Mouse (Mus musculus) G1E (cell line): ENCODE results near the gene Wwc2. TPM values are rescaled to one million over a fixed set of nuclear protein-coding genes. Genes with fewer than 3 reads are reported as not detected.
A peak's percentile ranks its signal among the peaks of the same experiment; 100 is the strongest.

Source experiments
- ATAC-seq: 2 replicates; pipeline ENCODE4 v1.8.0; 2016; ENCODE audit warnings: mild to moderate bottlenecking; ENCODE audit not compliant: insufficient number of reproducible peaks, poor library complexity, low FRiP score, severe bottlenecking; ENCODE audit errors: extremely low read depth
- DNase-seq: peaks from one replicate; pipeline ENCODE4 v3.0.0; 2012; ENCODE audit warnings: low spot score
- H3K27me3 ChIP-seq: 2 replicates; pipeline ENCODE4 v1.6.1; 2012; ENCODE audit warnings: mild to moderate bottlenecking, low read length, inconsistent platforms; ENCODE audit not compliant: insufficient read depth
- H3K36me3 ChIP-seq: replicated peaks from 2 replicates; pipeline ENCODE3; 2012; ENCODE audit warnings: mild to moderate bottlenecking, inconsistent platforms
- H3K4me1 ChIP-seq: 2 replicates; pipeline ENCODE4 v1.6.1; 2012; ENCODE audit warnings: low read depth, low read length, inconsistent platforms, mixed read lengths; ENCODE audit not compliant: insufficient read depth
- H3K4me3 ChIP-seq: 2 replicates; pipeline ENCODE4 v1.5.1; 2012; ENCODE audit warnings: low read depth, mild to moderate bottlenecking, inconsistent platforms, low read length, moderate library complexity, mixed read lengths
- H3K9me3 ChIP-seq: replicated peaks from 2 replicates; pipeline ENCODE4 v1.6.1; 2012; ENCODE audit warnings: inconsistent platforms
- CTCF ChIP-seq: IDR thresholded peaks from 2 replicates; pipeline ENCODE4 v1.5.1; 2012; ENCODE audit warnings: low read depth, low read length, inconsistent platforms, mixed read lengths
- GATA1 ChIP-seq: IDR thresholded peaks from 2 replicates; pipeline ENCODE4 v1.6.1; 2012; ENCODE audit warnings: borderline replicate concordance, low read length, inconsistent platforms, mixed read lengths
- GATA2 ChIP-seq: IDR thresholded peaks from 2 replicates; pipeline ENCODE4 v1.6.1; 2012; ENCODE audit warnings: low read depth, low read length, inconsistent platforms, borderline replicate concordance
- POLR2AphosphoS5 ChIP-seq: IDR thresholded peaks from 2 replicates; pipeline ENCODE4 v1.6.1; 2012; ENCODE audit warnings: low read depth, low read length, inconsistent platforms; ENCODE audit not compliant: insufficient replicate concordance
- TAL1 ChIP-seq: conservative IDR thresholded peaks from 2 replicates; pipeline ENCODE4 v1.6.1; 2012; ENCODE audit warnings: low read depth, low read length, inconsistent platforms, mixed read lengths
- polyA plus RNA-seq: library from polyadenylated mRNA; stranded (reverse); fragments of >175 nt; gene quantifications from 2 replicates; pipeline ENCODE4 v1.2.3, GENCODE M21; 2012
- total RNA-seq, 2 experiments: library from RNA; stranded (forward) in 1 of 2; stranded (reverse) in 1 of 2; fragments of 200-1000 nt in 1 of 2; fragments of >200 nt in 1 of 2; fragmentation: Nextera tagmentation in 1 of 2; gene quantifications; 2 replicates each; pipeline ENCODE4 v1.2.3; 2014 to 2017

Wwc2 gene
- total and polyA plus RNA-seq, 3 experiments, result 4.0 to 8.1 (median 7.4) TPM

GRCm38 (mm10) chr8:47922816-47923215, 67.9 kb downstream of the Wwc2 start:
- DNase-seq (no peak), ATAC-seq (no peak)
- no peak overlapping the region for H3K4me3 ChIP-seq
- H3K9me3 ChIP-seq, result no peaks in the 10 kb centered on the region
- H3K27me3 ChIP-seq, result no peaks in the 10 kb centered on the region
- peaks cover 4% of the 10 kb centered on the region for H3K36me3 ChIP-seq
- H3K4me1 ChIP-seq, result peaks cover 2% of the 10 kb centered on the region
- TF ChIP-seq TAL1 (no peak), POLR2AphosphoS5 (no peak), GATA1 (no peak), GATA2 (no peak)

DNA sequence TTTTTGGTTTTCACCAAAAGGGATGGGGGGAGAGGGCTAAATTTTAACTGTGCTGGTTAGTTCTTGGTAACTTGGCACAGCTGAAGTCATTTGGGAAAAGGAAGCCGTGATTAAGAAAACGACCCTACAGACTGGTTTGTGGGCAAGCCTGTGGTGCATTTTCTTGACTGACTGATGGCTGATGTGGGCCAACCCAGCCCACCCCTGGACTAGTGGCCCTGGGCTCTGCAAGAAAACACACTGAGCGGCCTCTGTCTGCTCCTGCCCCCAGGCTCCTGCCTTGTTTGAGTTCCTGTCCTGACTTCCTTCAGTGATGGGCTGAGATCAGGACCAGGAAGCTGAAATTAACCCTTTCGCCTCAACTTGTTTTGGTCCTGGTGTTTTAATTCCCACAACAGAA, 68.7 kb downstream of the Wwc2 start:
- DNase-seq, result no peak
- TF ChIP-seq CTCF (no peak), POLR2AphosphoS5 (no peak), GATA1 (no peak), TAL1 (no peak), GATA2 (no peak)
- Histone ChIP-seq H3K4me3 (no peak overlapping the region), H3K4me1 (peaks cover 10% of the 10 kb centered on the region), H3K9me3 (no peaks in the 10 kb centered on the region), H3K27me3 (no peaks in the 10 kb centered on the region), H3K36me3 (peaks cover 8% of the 10 kb centered on the region)
- no peak for ATAC-seq

- peaks cover 12% of the 10 kb centered on the region for H3K4me1 ChIP-seq
- TF ChIP-seq POLR2AphosphoS5 (no peak), CTCF (no peak), GATA2 (no peak), TAL1 (no peak), GATA1 (no peak)
- H3K4me3 ChIP-seq, result no peak overlapping the region
- ATAC-seq (no peak), DNase-seq (no peak)
- H3K9me3 ChIP-seq, result no peaks in the 10 kb centered on the region
- no peaks in the 10 kb centered on the region for H3K27me3 ChIP-seq
- peaks cover 14% of the 10 kb centered on the region for H3K36me3 ChIP-seq
These were observed 70.1 kb downstream of the Wwc2 start for GRCm38 (mm10) chr8:47920575-47921144.

DNA sequence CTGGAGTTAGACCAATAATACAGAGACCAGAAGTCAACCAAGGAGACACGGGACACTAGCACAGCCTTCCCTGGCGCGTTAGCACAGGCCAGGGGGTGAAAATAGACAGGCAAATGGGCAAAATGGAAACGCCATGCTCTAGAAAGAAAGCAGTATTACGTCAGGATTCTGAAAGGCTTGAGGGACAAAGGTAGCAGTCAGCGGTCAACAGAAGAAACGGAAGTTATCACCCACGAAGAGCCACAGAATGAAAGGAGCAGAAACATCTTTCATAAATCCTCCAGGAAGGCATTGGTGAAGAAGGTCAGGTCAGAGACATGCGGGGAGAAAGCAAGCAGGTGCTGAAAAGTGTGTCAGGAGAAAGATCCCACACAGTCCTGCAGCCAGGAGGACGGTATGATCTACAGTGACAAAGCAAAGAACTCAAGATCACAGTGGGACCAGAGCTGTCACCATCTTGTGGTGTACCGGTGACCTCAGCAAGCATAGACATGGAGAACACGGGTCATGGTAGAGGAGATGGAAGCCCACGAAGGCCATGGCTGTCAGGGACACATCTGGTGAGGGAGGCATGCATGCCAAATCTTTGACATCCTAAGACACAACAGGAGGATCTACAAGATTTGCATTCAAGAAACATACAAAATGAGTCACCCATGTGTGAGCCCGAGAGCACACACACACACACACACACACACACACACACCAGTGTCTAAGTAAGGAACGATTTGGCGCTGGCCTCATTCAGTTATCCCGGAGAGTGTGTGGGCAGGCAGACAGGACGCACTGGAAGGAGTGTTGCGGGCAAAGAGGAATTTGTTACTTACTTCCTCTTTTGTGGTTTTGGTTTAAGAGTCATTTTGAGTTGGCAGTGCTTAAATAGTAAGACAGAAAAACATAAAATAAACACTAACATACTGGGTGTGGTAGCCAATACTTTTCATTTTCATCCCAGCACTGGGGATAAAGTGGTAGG, 73.4 kb downstream of the Wwc2 start:
- Histone ChIP-seq H3K9me3 (no peaks in the 10 kb centered on the region), H3K27me3 (no peaks in the 10 kb centered on the region), H3K36me3 (peaks cover 27% of the 10 kb centered on the region), H3K4me3 (no peak overlapping the region), H3K4me1 (peaks cover 12% of the 10 kb centered on the region)
- peak; percentile 23 for DNase-seq
- TF ChIP-seq GATA1 (no peak), TAL1 (no peak), CTCF (no peak), POLR2AphosphoS5 (no peak), GATA2 (no peak)
- ATAC-seq, result peak; percentile 76

- Histone ChIP-seq H3K36me3 (peaks cover 27% of the 10 kb centered on the region), H3K27me3 (no peaks in the 10 kb centered on the region), H3K4me3 (no peak overlapping the region), H3K9me3 (no peaks in the 10 kb centered on the region), H3K4me1 (peaks cover 12% of the 10 kb centered on the region)
- TF ChIP-seq GATA2 (no peak), CTCF (no peak), GATA1 (no peak), TAL1 (no peak), POLR2AphosphoS5 (no peak)
- ATAC-seq (no peak), DNase-seq (no peak)
These were observed 75.2 kb downstream of the Wwc2 start for GRCm38 (mm10) chr8:47915521-47915920.

- Histone ChIP-seq H3K4me3 (no peak overlapping the region), H3K4me1 (peaks cover 12% of the 10 kb centered on the region), H3K27me3 (no peaks in the 10 kb centered on the region), H3K36me3 (peaks cover 24% of the 10 kb centered on the region), H3K9me3 (no peaks in the 10 kb centered on the region)
- ATAC-seq (no peak), DNase-seq (no peak)
- TF ChIP-seq CTCF (no peak), GATA1 (no peak), GATA2 (no peak), TAL1 (no peak), POLR2AphosphoS5 (no peak)
These were observed 75.8 kb downstream of the Wwc2 start for GRCm38 (mm10) chr8:47914946-47915345.
